ENCODE assay signal across 12 mouse cellular contexts in the genomic region with DNA sequence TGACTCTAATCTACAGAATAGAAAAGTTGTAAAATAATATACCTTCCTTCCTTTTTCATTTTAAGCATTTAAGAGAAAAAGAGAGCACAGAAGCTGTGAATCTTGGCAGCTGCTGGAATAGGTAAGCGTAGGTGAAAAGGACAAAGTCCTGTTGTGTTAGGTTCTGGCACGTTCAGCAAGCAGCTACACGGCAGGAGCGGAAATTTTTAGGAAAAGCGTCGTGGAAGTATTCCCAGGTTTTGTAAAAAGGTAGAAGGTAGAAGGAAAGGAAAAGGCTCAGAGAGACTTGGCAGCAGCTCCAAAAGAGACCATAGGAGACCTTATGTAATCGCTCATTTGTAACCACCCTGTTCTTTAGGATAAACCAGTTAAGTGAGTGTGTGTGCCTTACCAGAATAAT.
"Had no signal": no experiment of that assay in that cellular context is flagged by ENCODE, and none has a peak within 500 bp of the region (broad histone marks: within the 10 kb centered on the region; RNA-seq: fewer than 3 reads in every experiment).

No protein-coding gene starts in this region.

- H3K4me3 ChIP-seq: liver, embryonic 15.5 days; midbrain, embryonic 15.5 days; neural tube, embryonic 12.5 days had no signal

- H3K4me2 ChIP-seq: liver, embryonic 15.5 days; lung, embryonic 14.5 days; midbrain, embryonic 11.5 days; midbrain, embryonic 15.5 days; neural tube, embryonic 12.5 days had no signal

- H3K27ac ChIP-seq: kidney, postnatal 0 days; liver, embryonic 15.5 days; midbrain, embryonic 15.5 days; neural tube, embryonic 12.5 days had no signal

- H3K9ac ChIP-seq: liver, embryonic 15.5 days; lung, embryonic 14.5 days; midbrain, embryonic 15.5 days; neural tube, embryonic 12.5 days had no signal

- DNase-seq: kidney, adult 11 months; left cerebral cortex, postnatal 4 days; lung, embryonic 14.5 days; lung, postnatal 10 days; lung, postnatal 4 days; thymus, adult 2 months; thymus, postnatal 25 days had no signal

- ATAC-seq: midbrain, embryonic 15.5 days had no signal

- H3K9me3 ChIP-seq: liver, embryonic 15.5 days; midbrain, embryonic 15.5 days; neural tube, embryonic 12.5 days had no signal

- H3K4me1 ChIP-seq: liver, embryonic 15.5 days; midbrain, embryonic 15.5 days; neural tube, embryonic 12.5 days had no signal

- H3K27me3 ChIP-seq: liver, embryonic 15.5 days; midbrain, embryonic 15.5 days; neural tube, embryonic 12.5 days had no signal
